ENCODE assay signal across 26 mouse cellular contexts in the genomic region with DNA sequence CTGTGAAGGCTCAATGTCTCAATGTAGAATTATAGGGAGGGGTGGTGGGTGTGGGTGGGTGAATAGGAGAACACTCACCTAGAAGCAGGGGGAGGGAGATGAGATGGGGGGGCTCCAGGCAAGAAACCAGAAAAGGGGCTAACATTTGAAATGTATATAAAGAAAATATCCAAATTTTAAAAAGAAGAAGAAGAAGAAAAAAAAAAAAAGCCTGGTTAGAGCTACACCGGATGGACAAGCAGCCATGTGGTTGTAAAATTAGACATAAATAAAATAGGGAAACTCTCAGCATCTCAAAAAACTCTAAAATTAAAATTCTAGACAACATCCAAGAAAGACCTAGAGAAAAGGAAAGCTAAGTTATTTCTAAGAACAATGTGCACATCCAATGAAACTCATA. TPM values are rescaled to one million over a fixed set of nuclear protein-coding genes. Genes with fewer than 3 reads are reported as not detected.
"Had no signal": no experiment of that assay in that cellular context is flagged by ENCODE, and none has a peak within 500 bp of the region (broad histone marks: within the 10 kb centered on the region; RNA-seq: fewer than 3 reads in every experiment).

No protein-coding gene starts in this region.

- H3K27ac ChIP-seq: neural tube, embryonic 12.5 days; neural tube, embryonic 13.5 days; neural tube, embryonic 15.5 days; stomach, embryonic 15.5 days; stomach, postnatal 0 days had no signal

- H3K27me3 ChIP-seq: neural tube, embryonic 12.5 days; neural tube, embryonic 13.5 days; neural tube, embryonic 15.5 days; stomach, embryonic 15.5 days had no signal

- H3K9ac ChIP-seq: neural tube, embryonic 12.5 days; neural tube, embryonic 13.5 days; neural tube, embryonic 15.5 days; stomach, embryonic 15.5 days had no signal

- H3K36me3 ChIP-seq: neural tube, embryonic 12.5 days; neural tube, embryonic 13.5 days; neural tube, embryonic 15.5 days; stomach, embryonic 15.5 days had no signal

- DNase-seq: retina, postnatal 1 day; right cerebral cortex, adult 18-20 months; right cerebral cortex, postnatal 14 days; right cerebral cortex, postnatal 25 days; right cerebral cortex, postnatal 4 days; spleen, adult 18-20 months; thymus, adult 18-20 months; thymus, adult 2 months; thymus, postnatal 14 days; thymus, postnatal 25 days; thymus, postnatal 36 days; thymus, postnatal 4 days had no signal

- H3K4me3 ChIP-seq: neural tube, embryonic 12.5 days; neural tube, embryonic 13.5 days; neural tube, embryonic 15.5 days; stomach, embryonic 15.5 days had no signal

- H3K9me3 ChIP-seq: neural tube, embryonic 13.5 days; stomach, embryonic 15.5 days had no signal

- H3K4me1 ChIP-seq: neural tube, embryonic 12.5 days; neural tube, embryonic 13.5 days; neural tube, embryonic 15.5 days; stomach, embryonic 15.5 days had no signal

RNA-seq across cellular contexts. Expression of gene Vmn2r106, which starts 20.4 kb away (rescaled TPM):
- total RNA-seq: neutrophil, adult 5-6 weeks had no signal
- polyA plus RNA-seq: neural tube, embryonic 12.5 days; neural tube, embryonic 13.5 days; neural tube, embryonic 14.5 days; neural tube, embryonic 15.5 days; small intestine, adult 2 months; spleen, adult 2 months; stomach, embryonic 14.5 days; stomach, embryonic 15.5 days; stomach, embryonic 16.5 days; stomach, postnatal 0 days; testis, adult 2 months; thymus, adult 2 months; thymus, postnatal 0 days; urinary bladder, adult 2 months had no signal

RNA-seq across cellular contexts. Expression of gene Vmn2r107, which starts 39.3 kb away (rescaled TPM):
- total RNA-seq: neutrophil, adult 5-6 weeks had no signal
- polyA plus RNA-seq: neural tube, embryonic 12.5 days; neural tube, embryonic 13.5 days; neural tube, embryonic 14.5 days; neural tube, embryonic 15.5 days; small intestine, adult 2 months; spleen, adult 2 months; stomach, embryonic 14.5 days; stomach, embryonic 15.5 days; stomach, embryonic 16.5 days; stomach, postnatal 0 days; thymus, adult 2 months; thymus, postnatal 0 days; urinary bladder, adult 2 months had no signal
